Comparison of ENCODE assay signal across 8 mouse cellular contexts in the genomic region with DNA sequence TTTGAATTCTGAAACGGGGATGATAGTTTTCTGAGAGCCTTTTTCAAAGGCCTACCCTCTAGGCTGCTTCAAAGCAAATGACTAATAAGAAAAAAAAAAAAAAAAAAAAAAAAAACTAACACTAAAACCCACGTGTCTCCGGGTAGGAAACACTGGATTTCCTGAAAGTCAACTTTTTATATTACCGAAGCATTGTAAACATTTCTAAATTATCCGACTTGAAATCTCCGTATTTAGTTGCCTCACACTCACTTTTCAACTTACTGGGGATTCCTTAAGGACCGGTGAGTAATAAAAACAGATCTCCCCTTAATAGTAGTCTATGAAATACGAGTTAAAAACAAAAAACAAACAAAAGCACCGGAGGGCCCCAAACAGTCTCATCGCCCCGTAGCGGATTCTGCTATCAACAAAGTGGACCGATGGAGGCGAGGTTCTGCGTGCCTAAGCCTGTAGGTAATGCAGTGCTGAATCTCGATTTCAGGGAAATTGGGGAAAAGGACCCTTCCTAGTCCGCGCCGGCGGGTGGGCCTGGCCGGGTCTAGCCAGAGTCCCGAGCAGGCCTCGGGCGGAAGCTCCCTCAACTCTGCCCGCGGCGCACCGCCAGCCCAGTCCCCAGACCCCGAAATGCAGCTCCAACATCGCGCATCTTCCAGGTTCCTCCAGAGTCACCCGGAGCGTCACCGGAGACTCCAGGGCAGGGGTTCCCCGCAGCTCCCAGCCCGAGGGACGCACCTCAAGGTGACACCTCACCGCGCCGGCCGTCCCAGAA. TPM values are rescaled to one million over a fixed set of nuclear protein-coding genes. Genes with fewer than 3 reads are reported as not detected.
DNase-seq lines count a peak whose midpoint lies in the region; ATAC-seq lines count a peak whose summit lies in the region.

No protein-coding gene starts in this region.

- DNase-seq in adrenal gland, postnatal 10 days = peak; percentile 69
- no peak for DNase-seq in adrenal gland, postnatal 14 days
- DNase-seq in thymus, postnatal 0 days (ENCODE audit: low spot score) = peak; percentile 72
- no peak for DNase-seq in thymus, postnatal 36 days
- DNase-seq in forelimb bud, embryonic 11.5 days (ENCODE audit: low read depth, low spot score) = peak; percentile 53
- peak; percentile 47 to 60 for DNase-seq in layer of hippocampus, postnatal 14 days (ENCODE audit: low spot score in 2 of 2)
- peak; percentile 72 for DNase-seq in testis, postnatal 10 days (ENCODE audit: low spot score)

- ATAC-seq in megakaryocyte progenitor cell, adult 5-6 weeks (replicated peaks; ENCODE audit: poor library complexity) = peak; percentile 35

RNA-seq across cellular contexts. Expression of a gene that starts 0.7 kb away (rescaled TPM):
- 10 to 100 TPM; 48.6 to 54.8 TPM for total RNA-seq in adrenal gland, postnatal 10 days (2021)
- total RNA-seq in adrenal gland, postnatal 14 days (2021) = 54.3 and 64.7 TPM in 2 replicates
- polyA plus RNA-seq in thymus, postnatal 0 days (2015; fragmentation: Nextera tagmentation; extraction: Ambion mirVana) = 57.4 and 57.9 TPM in 2 replicates
- total RNA-seq in layer of hippocampus, postnatal 14 days (2021) = 10 to 100 TPM; 72.0 to 79.2 TPM
- 162 and 165 TPM in 2 replicates for total RNA-seq in megakaryocyte progenitor cell, adult 5-6 weeks (2015)
- total RNA-seq in megakaryocyte progenitor cell, adult 5-6 weeks (2017) = 221 and 237 TPM in 2 replicates

Comparison
In these comparisons a context has a peak if more than half of its experiments do, and no peak if none do; other contexts are left out.
1. DNase-seq: peak in adrenal gland, postnatal 10 days (single experiment), thymus, postnatal 0 days (single experiment), forelimb bud, embryonic 11.5 days (single experiment), layer of hippocampus, postnatal 14 days (2 of 2) and testis, postnatal 10 days (single experiment); none in adrenal gland, postnatal 14 days (single experiment) and thymus, postnatal 36 days (0 of 2).